Mouse (Mus musculus) heart, embryonic 15.5 days (tissue): Measurements from ENCODE around the gene Dyrk1a. TPM values are rescaled to one million over a fixed set of nuclear protein-coding genes. Genes with fewer than 3 reads are reported as not detected.
"Not testable (repeated sequence)": the region's sequence is repeated elsewhere in the genome, so short reads cannot be mapped to it uniquely, and the experiment has no call there.

Experiments used
- ATAC-seq: fragments of 200-750 bp; cut with Nextera tagmentation; replicated peaks from 2 replicates; pipeline ENCODE4 v1.8.0; 2017; ENCODE audit warnings: low read depth, moderate TSS enrichment; ENCODE audit not compliant: insufficient number of reproducible peaks, insufficient read depth, low FRiP score
- H3K27ac ChIP-seq: fragments of 300-500 bp; sonication (generic); 2 replicates; pipeline ENCODE4 v1.5.1; 2015; ENCODE audit warnings: mild to moderate bottlenecking, inconsistent platforms
- H3K27me3 ChIP-seq: fragments of 300-500 bp; sonication (generic); 2 replicates; pipeline ENCODE4 v1.6.1; 2015; ENCODE audit warnings: inconsistent platforms
- H3K36me3 ChIP-seq: fragments of 300-500 bp; sonication (generic); 2 replicates; pipeline ENCODE4 v1.6.1; 2015; ENCODE audit warnings: mild to moderate bottlenecking, inconsistent platforms
- H3K4me1 ChIP-seq: fragments of 300-500 bp; sonication (generic); replicated peaks from 2 replicates; pipeline ENCODE4 v1.6.1; 2015; ENCODE audit warnings: inconsistent platforms
- H3K4me2 ChIP-seq: fragments of 300-500 bp; sonication (generic); 2 replicates; pipeline ENCODE4 v1.6.1; 2015; ENCODE audit warnings: inconsistent platforms, mild to moderate bottlenecking, moderate library complexity
- H3K4me3 ChIP-seq: fragments of 300-500 bp; sonication (generic); 2 replicates; pipeline ENCODE4 v1.5.1; 2015; ENCODE audit warnings: mild to moderate bottlenecking, inconsistent platforms
- H3K9ac ChIP-seq: fragments of 300-500 bp; sonication (generic); 2 replicates; pipeline ENCODE4 v1.6.1; 2015; ENCODE audit warnings: mild to moderate bottlenecking, inconsistent platforms
- H3K9me3 ChIP-seq: fragments of 300-500 bp; sonication (generic); replicated peaks from 2 replicates; pipeline ENCODE4 v1.6.1; 2016; ENCODE audit warnings: inconsistent platforms
- WGBS: fragments of 180-500 bp; shearing (Covaris S2); methylation state at CpG from one replicate; pipeline ENCODE4 v1.1.7; 2015; ENCODE audit warnings: mixed read lengths; 5-methylcytosine and 5-hydroxymethylcytosine counted together
- polyA plus RNA-seq: library from polyadenylated mRNA; unstranded; fragments of >200 nt; fragmentation: Nextera tagmentation; extraction: Ambion mirVana; gene quantifications from 2 replicates; pipeline ENCODE4 v1.2.1, GENCODE M21; 2015

Dyrk1a gene
- polyA plus RNA-seq, 1 experiment from 2014 or later = 7.1 TPM

- Histone ChIP-seq H3K9me3 (no peaks in the 10 kb centered on the region), H3K9ac (no peak overlapping the region), H3K4me2 (no peak overlapping the region), H3K27me3 (no peaks in the 10 kb centered on the region), H3K36me3 (peaks cover 47% of the 10 kb centered on the region), H3K27ac (no peak overlapping the region), H3K4me1 (peaks cover 15% of the 10 kb centered on the region), H3K4me3 (no peak overlapping the region)
- ATAC-seq = no peak
- WGBS = 73% methylated on average over 4 of the region's 4 CpGs
These were observed 114.2 kb downstream of the Dyrk1a start for GRCm38 (mm10) chr16:94683960-94684359.

GRCm38 (mm10) chr16:94693687-94694305, 124.0 kb downstream of the Dyrk1a start:
- Histone ChIP-seq H3K9me3 (no peaks in the 10 kb centered on the region), H3K27ac (no peak overlapping the region), H3K27me3 (no peaks in the 10 kb centered on the region), H3K9ac (no peak overlapping the region), H3K4me2 (no peak overlapping the region), H3K4me1 (no peaks in the 10 kb centered on the region), H3K4me3 (no peak overlapping the region), H3K36me3 (peaks cover 47% of the 10 kb centered on the region)
- ATAC-seq = no peak
- WGBS = 81% methylated on average over 4 of the region's 4 CpGs

DNA sequence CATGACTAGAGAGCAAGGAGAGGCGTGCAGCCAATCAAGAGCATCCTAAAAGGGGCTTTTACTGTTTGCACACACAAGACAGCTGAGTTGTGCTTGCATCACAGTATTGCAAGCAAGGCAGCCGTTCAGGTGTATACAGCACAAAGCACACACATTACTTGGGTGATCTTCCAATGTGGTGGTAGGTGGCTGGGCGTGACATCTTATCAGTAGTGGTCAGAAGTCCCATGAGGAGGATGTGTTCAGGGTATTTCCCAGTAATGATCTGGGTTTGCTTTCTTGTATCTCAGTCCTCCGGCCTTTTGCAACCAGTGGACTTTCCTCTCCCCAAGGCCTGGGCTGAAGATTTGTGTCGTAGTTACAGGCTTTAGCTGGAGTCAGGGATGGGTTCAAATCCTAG, 127.7 kb downstream of the Dyrk1a start:
- Histone ChIP-seq H3K36me3 (peaks cover 23% of the 10 kb centered on the region), H3K4me3 (no peak overlapping the region), H3K9ac (no peak overlapping the region), H3K27me3 (no peaks in the 10 kb centered on the region), H3K4me1 (no peaks in the 10 kb centered on the region), H3K9me3 (no peaks in the 10 kb centered on the region), H3K27ac (no peak overlapping the region), H3K4me2 (no peak overlapping the region)
- 78% methylated on average over 5 of the region's 5 CpGs for WGBS
- no peak for ATAC-seq

GRCm38 (mm10) chr16:94698234-94698633, 128.4 kb downstream of the Dyrk1a start:
- H3K4me2 ChIP-seq, H3K9ac ChIP-seq, H3K4me3 ChIP-seq, H3K27me3 ChIP-seq, H3K9me3 ChIP-seq, H3K27ac ChIP-seq, H3K4me1 ChIP-seq, ATAC-seq: not testable (repeated sequence)
- 70% methylated on average over 1 of the region's 1 CpGs for WGBS
- H3K36me3 ChIP-seq = peaks cover 16% of the 10 kb centered on the region; the same call in 1 of the 2 replicates

- no peaks in the 10 kb centered on the region for H3K27me3 ChIP-seq
- ATAC-seq = no peak
- H3K9me3 ChIP-seq = no peaks in the 10 kb centered on the region
- H3K4me1 ChIP-seq = no peaks in the 10 kb centered on the region
- H3K27ac ChIP-seq = no peak overlapping the region
- H3K36me3 ChIP-seq = no peaks in the 10 kb centered on the region
- H3K9ac ChIP-seq = no peak overlapping the region
- WGBS = 75% methylated on average over 4 of the region's 4 CpGs
- H3K4me3 ChIP-seq = no peak overlapping the region
- no peak overlapping the region for H3K4me2 ChIP-seq
These were observed 131.3 kb downstream of the Dyrk1a start for GRCm38 (mm10) chr16:94701141-94701540.

- H3K36me3 ChIP-seq = no peaks in the 10 kb centered on the region
- no peak for ATAC-seq
- no peaks in the 10 kb centered on the region for H3K9me3 ChIP-seq
- H3K4me2 ChIP-seq = no peak overlapping the region
- H3K27ac ChIP-seq = no peak overlapping the region
- no peaks in the 10 kb centered on the region for H3K4me1 ChIP-seq
- no peak overlapping the region for H3K4me3 ChIP-seq
- H3K9ac ChIP-seq = no peak overlapping the region
- 78% methylated on average over 4 of the region's 4 CpGs for WGBS
- no peaks in the 10 kb centered on the region for H3K27me3 ChIP-seq
These were observed 132.2 kb downstream of the Dyrk1a start for GRCm38 (mm10) chr16:94701971-94702370.

- H3K9me3 ChIP-seq = no peaks in the 10 kb centered on the region
- H3K27ac ChIP-seq = no peak overlapping the region
- peaks cover 12% of the 10 kb centered on the region for H3K4me1 ChIP-seq
- H3K4me3 ChIP-seq = peak overlapping the region; percentile 47
- peak overlapping the region; percentile 54 for H3K9ac ChIP-seq
- H3K27me3 ChIP-seq = no peaks in the 10 kb centered on the region
- peak; percentile 76 for ATAC-seq
- H3K4me2 ChIP-seq = peak overlapping the region; percentile 70
- 7% methylated on average over 25 of the region's 25 CpGs for WGBS
- H3K36me3 ChIP-seq = no peaks in the 10 kb centered on the region
These were observed 143.8 kb downstream of the Dyrk1a start for GRCm38 (mm10) chr16:94713480-94714094.

DNA sequence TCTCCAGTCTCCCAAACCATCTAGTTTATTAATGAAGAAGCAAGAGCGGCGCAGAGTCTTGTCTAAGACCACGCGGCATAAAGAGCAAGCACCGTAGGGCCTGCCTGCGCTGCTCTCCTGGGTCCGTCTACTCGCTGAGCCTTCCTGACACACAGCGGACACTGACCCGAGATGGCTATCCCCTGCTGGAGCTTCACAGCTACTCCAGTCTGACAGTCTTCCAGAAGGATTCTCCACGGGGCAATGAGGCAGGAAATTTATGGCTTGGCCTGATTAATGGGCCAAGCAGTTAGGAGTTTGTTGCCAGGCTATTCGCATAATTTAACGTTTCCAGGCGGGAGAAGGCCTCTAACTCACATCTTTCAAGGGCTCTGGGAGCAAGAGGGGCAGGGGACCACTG, 144.7 kb downstream of the Dyrk1a start:
- no peak overlapping the region for H3K4me3 ChIP-seq
- no peak overlapping the region for H3K9ac ChIP-seq
- ATAC-seq = no peak
- H3K27ac ChIP-seq = no peak overlapping the region
- WGBS = 65% methylated on average over 14 of the region's 14 CpGs
- H3K4me2 ChIP-seq = no peak overlapping the region
- H3K27me3 ChIP-seq = no peaks in the 10 kb centered on the region
- H3K4me1 ChIP-seq = peaks cover 21% of the 10 kb centered on the region
- no peaks in the 10 kb centered on the region for H3K9me3 ChIP-seq
- no peaks in the 10 kb centered on the region for H3K36me3 ChIP-seq

DNA sequence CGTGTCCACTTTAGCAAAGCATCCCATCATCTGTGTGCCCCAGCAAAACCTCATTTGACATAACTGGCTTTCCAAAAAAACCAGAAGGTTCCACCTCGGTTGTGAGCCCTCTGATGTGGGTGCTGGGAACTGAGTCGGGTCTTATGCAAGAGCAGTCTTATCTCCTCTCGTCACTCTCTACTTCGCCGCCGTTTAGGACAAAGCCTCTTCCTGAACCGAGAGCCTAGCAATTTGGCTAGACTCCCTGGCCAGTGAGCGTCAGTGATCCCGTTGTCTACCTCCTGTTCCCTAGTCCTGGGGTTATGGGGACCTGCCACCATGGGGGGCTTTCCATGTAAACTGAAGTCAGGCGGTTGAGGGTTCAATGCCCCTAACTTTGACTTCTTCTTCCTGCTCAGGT, 147.2 kb downstream of the Dyrk1a start:
- no peak overlapping the region for H3K27ac ChIP-seq
- WGBS = 89% methylated on average over 11 of the region's 11 CpGs
- no peaks in the 10 kb centered on the region for H3K27me3 ChIP-seq
- peaks cover 38% of the 10 kb centered on the region for H3K4me1 ChIP-seq
- H3K9me3 ChIP-seq = no peaks in the 10 kb centered on the region
- no peak for ATAC-seq
- H3K36me3 ChIP-seq = no peaks in the 10 kb centered on the region
- no peak overlapping the region for H3K4me2 ChIP-seq
- H3K9ac ChIP-seq = no peak overlapping the region
- no peak overlapping the region for H3K4me3 ChIP-seq

GRCm38 (mm10) chr16:94718919-94719318, 149.1 kb downstream of the Dyrk1a start:
- 46% methylated on average over 4 of the region's 4 CpGs for WGBS

DNA sequence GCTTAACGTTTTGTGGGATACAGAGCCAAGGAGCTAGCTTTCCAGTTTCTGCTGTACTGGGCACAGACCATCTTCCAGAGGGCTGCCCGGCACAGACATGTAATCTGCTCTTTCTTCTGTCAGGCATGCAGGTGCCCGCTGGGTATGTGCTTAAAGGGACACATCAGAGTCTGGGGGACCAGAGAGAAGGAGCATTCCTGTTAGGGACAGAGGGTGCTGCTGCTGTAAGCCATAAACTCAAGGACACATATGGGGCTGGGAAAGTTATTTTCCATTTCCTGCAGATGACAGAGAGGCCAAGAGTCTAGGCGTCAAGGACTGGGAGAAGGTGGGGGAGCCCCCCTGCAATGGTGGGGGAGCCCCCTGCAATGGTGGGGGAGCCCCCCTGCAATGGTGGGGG, 149.7 kb downstream of the Dyrk1a start:
- H3K4me2 ChIP-seq = no peak overlapping the region
- H3K4me1 ChIP-seq = peaks cover 39% of the 10 kb centered on the region
- no peak overlapping the region for H3K9ac ChIP-seq
- H3K9me3 ChIP-seq = no peaks in the 10 kb centered on the region
- no peak overlapping the region for H3K4me3 ChIP-seq
- peak overlapping the region; percentile 99 for H3K27ac ChIP-seq
- no peaks in the 10 kb centered on the region for H3K27me3 ChIP-seq
- H3K36me3 ChIP-seq = no peaks in the 10 kb centered on the region
- no peak for ATAC-seq
- 63% methylated on average over 4 of the region's 4 CpGs for WGBS

More at GRCm38 (mm10) chr16:94718919-94719318, 149.1 kb downstream of the Dyrk1a start:
- H3K4me2 ChIP-seq = no peak overlapping the region
- H3K4me3 ChIP-seq = no peak overlapping the region
- no peaks in the 10 kb centered on the region for H3K9me3 ChIP-seq
- no peak for ATAC-seq
- peaks cover 36% of the 10 kb centered on the region for H3K4me1 ChIP-seq
- H3K27ac ChIP-seq = peak overlapping the region; percentile 99
- no peaks in the 10 kb centered on the region for H3K27me3 ChIP-seq
- no peak overlapping the region for H3K9ac ChIP-seq
- no peaks in the 10 kb centered on the region for H3K36me3 ChIP-seq
